Mouse (Mus musculus) midbrain, embryonic 12.5 days (tissue): ENCODE measurements at regions not wholly inside any gene's neighbourhood (a gene's known extent, or its start where the extent isn't known, plus 50 kb on each side); places are given as distances from the start of the nearest gene placed in this dataset.
"Not testable (repeated sequence)": the region's sequence is repeated elsewhere in the genome, so short reads cannot be mapped to it uniquely, and the experiment has no call there.

ENCODE experiments used
- ATAC-seq: fragments of 200-750 bp; cut with Nextera tagmentation; 2 replicates; pipeline ENCODE4 v1.8.0; 2017; ENCODE audit warnings: low read depth, moderate TSS enrichment, moderate library complexity; ENCODE audit not compliant: low FRiP score
- H3K27ac ChIP-seq: fragments of 300-500 bp; sonication (generic); replicated peaks from 2 replicates; pipeline ENCODE4 v1.5.1; 2016; ENCODE audit warnings: mild to moderate bottlenecking
- H3K27me3 ChIP-seq: fragments of 300-500 bp; sonication (generic); 2 replicates; pipeline ENCODE4 v1.6.1; 2016; ENCODE audit warnings: mild to moderate bottlenecking
- H3K36me3 ChIP-seq: fragments of 300-500 bp; sonication (generic); 2 replicates; pipeline ENCODE4 v1.6.1; 2016
- H3K4me1 ChIP-seq: fragments of 300-500 bp; sonication (generic); 2 replicates; pipeline ENCODE4 v1.6.1; 2016
- H3K4me2 ChIP-seq: fragments of 300-500 bp; sonication (generic); replicated peaks from 2 replicates; pipeline ENCODE4 v1.6.1; 2016; ENCODE audit warnings: mild to moderate bottlenecking, moderate library complexity
- H3K4me3 ChIP-seq: fragments of 300-500 bp; sonication (generic); 2 replicates; pipeline ENCODE4 v1.5.1; 2016; ENCODE audit warnings: mild to moderate bottlenecking
- H3K9ac ChIP-seq: fragments of 300-500 bp; sonication (generic); replicated peaks from 2 replicates; pipeline ENCODE4 v1.6.1; 2016; ENCODE audit warnings: mild to moderate bottlenecking, moderate library complexity
- H3K9me3 ChIP-seq: fragments of 300-500 bp; sonication (generic); 2 replicates; pipeline ENCODE4 v1.6.1; 2016; ENCODE audit warnings: mild to moderate bottlenecking
- WGBS: fragments of 180-500 bp; shearing (Covaris S2); methylation state at CpG from one replicate; pipeline ENCODE4 v1.1.7; 2016; 5-methylcytosine and 5-hydroxymethylcytosine counted together

- Histone ChIP-seq H3K9me3 (no peaks in the 10 kb centered on the region), H3K27me3 (peaks cover 10% of the 10 kb centered on the region; the same call in 1 of the 2 replicates), H3K36me3 (no peaks in the 10 kb centered on the region), H3K27ac (no peak overlapping the region), H3K4me3 (no peak overlapping the region), H3K4me2 (no peak overlapping the region), H3K9ac (no peak overlapping the region), H3K4me1 (no peaks in the 10 kb centered on the region)
- no peak for ATAC-seq
- WGBS, result 82% methylated on average over 10 of the region's 10 CpGs
These were observed 115.6 kb upstream of the Nabp1 start for GRCm38 (mm10) chr1:51593621-51594441.

- H3K9ac ChIP-seq, result no peak overlapping the region
- no peaks in the 10 kb centered on the region for H3K36me3 ChIP-seq
- no peaks in the 10 kb centered on the region for H3K4me1 ChIP-seq
- no peaks in the 10 kb centered on the region for H3K9me3 ChIP-seq
- H3K4me3 ChIP-seq, result no peak overlapping the region
- no peak for ATAC-seq
- no peak overlapping the region for H3K27ac ChIP-seq
- H3K4me2 ChIP-seq, result no peak overlapping the region
- H3K27me3 ChIP-seq, result 0 out of 2 replicates have a peak, but pooled peaks cover 4% of the 10 kb centered on the region
- 70% methylated on average over 4 of the region's 4 CpGs for WGBS
These were observed 113.7 kb upstream of the Nabp1 start for GRCm38 (mm10) chr1:51591886-51592285.

DNA sequence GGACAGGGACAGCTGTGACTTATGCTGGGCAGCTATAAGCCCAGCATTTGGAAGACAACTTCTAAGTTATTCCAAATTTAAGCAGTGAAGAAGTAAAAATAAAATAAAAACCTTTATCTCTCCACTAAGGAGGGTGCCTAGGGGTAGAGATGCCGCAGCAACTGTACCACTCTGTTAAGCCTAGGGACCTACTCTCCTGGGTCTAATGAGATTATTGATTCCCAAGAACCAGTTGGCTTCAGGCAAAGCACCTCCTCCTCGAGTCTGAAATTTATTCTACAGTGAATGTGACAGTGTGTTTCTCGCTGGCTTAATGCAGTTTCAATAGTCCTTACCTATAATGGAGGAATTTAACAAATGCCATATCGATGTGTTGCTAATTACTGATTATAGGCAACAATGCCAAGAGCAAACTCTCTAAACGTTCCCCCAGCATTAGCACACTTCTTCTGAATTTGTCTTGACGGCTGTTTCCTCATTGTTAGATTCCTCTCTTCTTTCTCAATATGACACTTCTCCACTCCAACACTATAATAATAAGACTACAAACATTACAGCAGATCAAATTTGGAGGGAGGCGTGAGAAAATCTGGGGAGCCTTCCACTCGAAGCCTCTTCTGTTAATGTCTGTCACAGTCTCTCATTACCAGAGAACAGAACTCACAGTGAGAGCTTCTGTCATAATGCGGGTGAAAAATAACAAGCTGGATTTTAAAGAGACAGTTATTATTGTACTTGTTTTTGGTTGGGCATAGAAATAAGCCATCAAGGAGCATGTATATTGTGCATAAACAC lies 112.6 kb upstream of the Nabp1 start:
- Histone ChIP-seq H3K27me3 (0 out of 2 replicates have a peak, but pooled peaks cover 4% of the 10 kb centered on the region), H3K36me3 (no peaks in the 10 kb centered on the region), H3K9ac (no peak overlapping the region), H3K4me2 (no peak overlapping the region), H3K4me3 (no peak overlapping the region), H3K9me3 (no peaks in the 10 kb centered on the region), H3K4me1 (no peaks in the 10 kb centered on the region), H3K27ac (no peak overlapping the region)
- peak; percentile 41; the same call in 1 of the 2 replicates for ATAC-seq
- WGBS, result 66% methylated on average over 9 of the region's 9 CpGs

GRCm38 (mm10) chr1:51584925-51585424 lies 106.8 kb upstream of the Nabp1 start:
- H3K9me3 ChIP-seq, result no peaks in the 10 kb centered on the region
- H3K4me1 ChIP-seq, result peaks cover 9% of the 10 kb centered on the region; the same call in 1 of the 2 replicates
- no peaks in the 10 kb centered on the region for H3K27me3 ChIP-seq
- no peak overlapping the region for H3K9ac ChIP-seq
- H3K4me2 ChIP-seq, result no peak overlapping the region
- no peaks in the 10 kb centered on the region for H3K36me3 ChIP-seq
- H3K27ac ChIP-seq, result no peak overlapping the region
- ATAC-seq, result no peak
- H3K4me3 ChIP-seq, result no peak overlapping the region
- WGBS, result 75% methylated on average over 3 of the region's 3 CpGs

DNA sequence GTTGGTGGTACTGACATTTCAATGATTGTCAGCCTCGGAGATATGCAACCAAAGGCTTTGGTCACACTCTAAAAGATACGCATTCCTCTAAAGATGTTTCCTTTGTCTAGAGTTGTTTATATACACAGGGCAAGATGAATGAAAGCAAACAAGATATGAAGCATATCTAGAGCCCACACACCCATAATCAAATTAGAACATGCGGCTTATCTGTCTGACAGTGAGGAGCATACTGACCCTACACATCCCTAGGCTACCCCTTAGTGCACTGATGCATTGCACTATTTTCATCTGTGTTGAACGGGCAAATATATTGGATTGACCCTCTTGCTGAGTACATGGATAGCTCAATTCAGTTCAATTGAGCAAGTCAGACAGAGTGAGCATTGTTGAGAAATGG lies 105.6 kb upstream of the Nabp1 start:
- no peak overlapping the region for H3K4me3 ChIP-seq
- no peaks in the 10 kb centered on the region for H3K36me3 ChIP-seq
- peaks cover 11% of the 10 kb centered on the region; the same call in 1 of the 2 replicates for H3K4me1 ChIP-seq
- ATAC-seq, result no peak
- no peak overlapping the region for H3K9ac ChIP-seq
- H3K4me2 ChIP-seq, result no peak overlapping the region
- H3K27ac ChIP-seq, result no peak overlapping the region
- 90% methylated on average over 4 of the region's 4 CpGs for WGBS
- H3K9me3 ChIP-seq, result no peaks in the 10 kb centered on the region
- H3K27me3 ChIP-seq, result no peaks in the 10 kb centered on the region

DNA sequence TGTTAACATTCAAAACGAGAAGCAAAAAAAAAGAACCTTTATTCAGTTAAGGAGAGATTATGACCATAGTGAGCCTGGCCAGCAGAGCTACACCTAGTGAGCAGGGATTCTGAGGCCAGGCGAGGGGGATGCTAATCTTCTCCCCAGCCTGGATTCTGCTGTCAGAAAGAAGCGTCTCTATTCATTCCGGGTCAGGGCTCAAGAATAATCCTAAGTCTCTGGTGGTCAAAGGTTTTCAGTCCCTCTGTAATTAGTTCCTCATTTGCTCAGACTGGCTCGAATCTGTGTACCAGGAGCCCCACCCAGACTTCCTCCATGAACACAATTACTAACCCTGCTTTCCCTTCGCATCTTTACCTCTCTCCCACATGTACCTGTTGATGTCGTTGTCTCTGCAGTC lies 101.8 kb upstream of the Nabp1 start:
- Histone ChIP-seq H3K9ac (no peak overlapping the region), H3K4me1 (peaks cover 11% of the 10 kb centered on the region; the same call in 1 of the 2 replicates), H3K4me2 (no peak overlapping the region), H3K36me3 (no peaks in the 10 kb centered on the region), H3K27me3 (no peaks in the 10 kb centered on the region), H3K4me3 (no peak overlapping the region), H3K27ac (no peak overlapping the region), H3K9me3 (no peaks in the 10 kb centered on the region)
- 7% methylated on average over 7 of the region's 7 CpGs for WGBS
- no peak for ATAC-seq

DNA sequence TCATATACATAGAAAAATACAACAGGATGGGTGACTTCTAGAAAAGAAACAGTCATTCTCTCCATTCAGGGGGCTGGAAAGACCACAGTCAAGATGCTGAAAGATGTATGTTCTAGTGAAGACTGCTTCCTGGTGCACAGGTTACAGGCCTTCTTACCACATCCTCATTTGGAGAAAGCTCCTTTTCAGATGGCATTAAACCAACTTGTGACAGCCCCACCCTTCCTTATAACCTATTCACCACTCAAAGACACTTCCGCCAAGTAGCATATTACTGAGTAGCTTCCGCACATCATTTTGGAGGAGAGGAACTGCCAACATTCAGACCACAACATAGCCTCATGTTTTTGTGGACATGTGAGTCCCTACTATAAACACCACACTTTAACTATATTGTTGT lies 99.5 kb upstream of the Nabp1 start:
- ATAC-seq, result no peak
- no peak overlapping the region for H3K4me2 ChIP-seq
- 94% methylated on average over 2 of the region's 2 CpGs for WGBS
- H3K4me3 ChIP-seq, result no peak overlapping the region
- H3K27me3 ChIP-seq, result no peaks in the 10 kb centered on the region
- H3K36me3 ChIP-seq, result no peaks in the 10 kb centered on the region
- H3K9ac ChIP-seq, result no peak overlapping the region
- H3K9me3 ChIP-seq, result no peaks in the 10 kb centered on the region
- H3K27ac ChIP-seq, result no peak overlapping the region
- peaks cover 11% of the 10 kb centered on the region; the same call in 1 of the 2 replicates for H3K4me1 ChIP-seq

DNA sequence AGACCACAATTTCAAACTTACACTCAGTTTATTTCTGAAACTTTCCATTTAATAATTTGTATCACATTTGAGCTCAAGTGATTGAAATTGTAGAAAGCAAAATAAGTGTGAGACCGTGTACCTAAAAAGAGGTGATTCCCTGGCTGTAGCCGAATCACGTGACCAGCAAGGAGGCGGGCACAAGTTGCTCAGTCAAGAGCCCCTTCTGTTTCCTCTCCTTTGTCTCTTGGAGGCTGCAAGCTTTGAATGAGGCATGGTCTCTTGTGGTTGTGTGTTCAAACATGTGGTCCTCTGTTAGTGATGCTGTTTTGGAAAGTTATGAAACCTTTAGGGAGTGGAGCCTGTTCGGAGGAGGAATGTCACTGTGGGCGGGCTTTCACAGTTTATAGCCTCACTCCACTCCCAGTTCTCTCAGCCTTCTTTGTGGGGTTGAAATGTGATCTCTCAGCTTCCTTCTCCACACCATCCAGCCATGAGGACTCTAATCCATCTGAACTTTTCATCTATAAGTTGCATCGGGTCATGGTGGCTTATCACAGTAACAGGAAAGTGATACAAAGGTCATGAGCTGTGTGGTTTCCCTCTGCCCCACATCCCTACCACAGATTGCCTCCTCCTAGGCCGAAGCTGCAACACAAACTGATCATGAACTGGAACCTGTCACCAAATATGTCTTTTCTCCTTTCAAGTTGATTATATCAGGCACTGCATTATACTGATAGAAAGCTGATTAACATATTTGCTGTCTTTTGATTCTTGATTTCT lies 94.3 kb upstream of the Nabp1 start:
- WGBS, result 88% methylated on average over 8 of the region's 8 CpGs
- no peak overlapping the region for H3K4me2 ChIP-seq
- H3K4me3 ChIP-seq, result no peak overlapping the region
- H3K27ac ChIP-seq, result no peak overlapping the region
- ATAC-seq, result no peak
- no peaks in the 10 kb centered on the region for H3K36me3 ChIP-seq
- H3K27me3 ChIP-seq, result no peaks in the 10 kb centered on the region
- H3K9ac ChIP-seq, result no peak overlapping the region
- 0 out of 2 replicates have a peak, but pooled peaks cover 3% of the 10 kb centered on the region for H3K9me3 ChIP-seq
- H3K4me1 ChIP-seq, result no peaks in the 10 kb centered on the region

DNA sequence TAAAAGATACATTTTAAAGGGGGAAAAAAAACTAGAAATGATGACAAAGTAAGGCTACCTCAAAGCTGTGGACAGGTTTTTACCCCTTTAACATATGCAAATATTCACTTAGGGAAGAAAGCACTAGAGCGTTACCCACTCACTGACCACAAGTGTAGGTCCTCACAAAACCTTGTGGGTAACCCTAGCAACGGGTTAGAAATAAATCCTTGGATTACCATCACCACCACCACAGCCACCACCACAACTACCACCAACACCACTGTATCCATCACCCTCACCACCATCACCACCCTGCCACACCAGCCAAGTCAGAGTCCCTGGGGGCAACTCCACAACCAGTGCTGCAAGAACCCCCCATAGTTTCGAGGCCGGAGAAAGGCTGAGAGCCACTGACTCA lies 91.4 kb upstream of the Nabp1 start:
- Histone ChIP-seq H3K4me2 (no peak overlapping the region), H3K4me3 (no peak overlapping the region), H3K36me3 (no peaks in the 10 kb centered on the region), H3K27me3 (no peaks in the 10 kb centered on the region), H3K27ac (no peak overlapping the region), H3K9me3 (0 out of 2 replicates have a peak, but pooled peaks cover 3% of the 10 kb centered on the region), H3K9ac (no peak overlapping the region), H3K4me1 (no peaks in the 10 kb centered on the region)
- WGBS, result 95% methylated on average over 4 of the region's 4 CpGs
- ATAC-seq, result no peak

- Histone ChIP-seq H3K36me3 (no peaks in the 10 kb centered on the region), H3K4me1 (no peaks in the 10 kb centered on the region), H3K9me3 (0 out of 2 replicates have a peak, but pooled peaks cover 3% of the 10 kb centered on the region), H3K27ac (no peak overlapping the region), H3K9ac (no peak overlapping the region), H3K4me2 (no peak overlapping the region), H3K27me3 (no peaks in the 10 kb centered on the region), H3K4me3 (no peak overlapping the region)
- ATAC-seq, result no peak
- WGBS, result 76% methylated on average over 7 of the region's 7 CpGs
These were observed 88.0 kb upstream of the Nabp1 start for GRCm38 (mm10) chr1:51566170-51566649.

DNA sequence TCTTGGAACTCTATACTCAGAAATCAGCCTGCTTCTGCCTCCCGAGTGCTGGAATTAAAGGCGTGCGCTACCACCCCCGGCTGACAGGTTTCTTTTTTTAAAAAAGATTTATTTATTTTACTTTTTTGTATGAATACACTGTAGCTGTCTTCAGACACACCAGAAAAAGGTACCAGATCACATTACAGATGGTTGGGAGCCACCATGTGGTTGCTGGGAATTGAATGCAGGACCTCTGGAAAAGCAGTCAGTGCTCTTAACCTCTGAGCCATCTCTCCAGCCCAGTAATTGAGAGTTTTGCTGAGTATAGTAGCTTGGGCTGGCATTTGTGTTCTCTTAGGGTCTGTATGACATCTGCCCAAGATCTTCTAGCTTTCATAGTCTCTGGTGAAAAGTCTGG lies 78.4 kb upstream of the Nabp1 start:
- ATAC-seq, H3K4me3 ChIP-seq: not testable (repeated sequence)
- 94% methylated on average over 4 of the region's 4 CpGs for WGBS

More for the DNA sequence above, 78.4 kb upstream of the Nabp1 start:
- not testable (repeated sequence) for H3K4me2 ChIP-seq, H3K36me3 ChIP-seq, H3K9ac ChIP-seq, H3K27me3 ChIP-seq, H3K27ac ChIP-seq, H3K4me1 ChIP-seq, H3K9me3 ChIP-seq
